Mouse (Mus musculus) heart, adult 2 months (tissue): Measurements from ENCODE around the gene Gdi1.

Source experiments
- CTCF ChIP-seq: fragments of 200-600 bp; IDR thresholded peaks from 2 replicates; pipeline ENCODE4 v1.8.1; 2022; ENCODE audit warnings: antibody characterized with exemption, mild to moderate bottlenecking, moderate library complexity
- EP300 ChIP-seq: fragments of 200-500 bp; IDR thresholded peaks from 2 replicates; pipeline ENCODE4 v1.6.1; 2011; ENCODE audit warnings: low read depth, low read length, control low read depth; ENCODE audit not compliant: insufficient read depth
- POLR2A ChIP-seq: fragments of 200-500 bp; IDR thresholded peaks from 2 replicates; pipeline ENCODE4 v1.6.1; 2011; ENCODE audit warnings: mild to moderate bottlenecking, low read depth, low read length, control low read depth; ENCODE audit not compliant: insufficient read depth

GRCm38 (mm10) chrX:74352645-74353466, 48.1 kb downstream of the Gdi1 start:
- TF ChIP-seq POLR2A (no peak), CTCF (no peak), EP300 (no peak)
